Mouse (Mus musculus) kidney, adult 18-20 months (tissue): Measurements from ENCODE around the gene Tceal1.
A peak's percentile ranks its signal among the peaks of the same experiment; 100 is the strongest.
"Not testable (repeated sequence)": the region's sequence is repeated elsewhere in the genome, so short reads cannot be mapped to it uniquely, and the experiment has no call there.

Source experiments
- DNase-seq: peaks from one replicate; pipeline ENCODE4 v3.0.0; 2021

Tceal1 gene

GRCm38 (mm10) chrX:136707446-136708167 lies at the start of gene Tceal1:
Gene Tceal1, plus strand, starts transcription at chrX:136707982.
- peak; percentile 58 for DNase-seq

GRCm38 (mm10) chrX:136666281-136666706 lies 41.5 kb upstream of the Tceal1 start:
- DNase-seq = no peak

GRCm38 (mm10) chrX:136666762-136667464 lies 40.9 kb upstream of the Tceal1 start:
- DNase-seq = not testable (repeated sequence)

- no peak for DNase-seq
Observed at GRCm38 (mm10) chrX:136668794-136669193, 39.0 kb upstream of the Tceal1 start.

- DNase-seq = no peak
Observed at GRCm38 (mm10) chrX:136680989-136681388, 26.8 kb upstream of the Tceal1 start.

GRCm38 (mm10) chrX:136691606-136692293 lies 16.0 kb upstream of the Tceal1 start:
- not testable (repeated sequence) for DNase-seq

- no peak for DNase-seq
Observed at GRCm38 (mm10) chrX:136692294-136692675, 15.5 kb upstream of the Tceal1 start.

- no peak for DNase-seq
Observed at GRCm38 (mm10) chrX:136693196-136693595, 14.6 kb upstream of the Tceal1 start.

- DNase-seq = peak; percentile 18
Observed at GRCm38 (mm10) chrX:136708168-136708681, 443 bp downstream of the Tceal1 start.

- DNase-seq = no peak
Observed at GRCm38 (mm10) chrX:136708782-136709181, 1.0 kb downstream of the Tceal1 start.

- not testable (repeated sequence) for DNase-seq
Observed at GRCm38 (mm10) chrX:136714742-136715474, 7.1 kb downstream of the Tceal1 start.

- no peak for DNase-seq
Observed at GRCm38 (mm10) chrX:136732016-136732415, 24.2 kb downstream of the Tceal1 start.

- no peak for DNase-seq
Observed at GRCm38 (mm10) chrX:136740087-136740790, 32.5 kb downstream of the Tceal1 start.

GRCm38 (mm10) chrX:136740791-136741650 lies 33.2 kb downstream of the Tceal1 start:
- peak; percentile 87 for DNase-seq

- peak; percentile 83 for DNase-seq
Observed at GRCm38 (mm10) chrX:136741651-136742201, 33.9 kb downstream of the Tceal1 start.

- DNase-seq = no peak
Observed at GRCm38 (mm10) chrX:136742241-136742640, 34.5 kb downstream of the Tceal1 start.

GRCm38 (mm10) chrX:136742661-136743103 lies 34.9 kb downstream of the Tceal1 start:
- DNase-seq = peak; percentile 51

GRCm38 (mm10) chrX:136743459-136743858 lies 35.7 kb downstream of the Tceal1 start, which contains the start of gene Morf4l2:
Gene Morf4l2, minus strand, starts transcription at chrX:136743690.
- DNase-seq = no peak

- no peak for DNase-seq
Observed at GRCm38 (mm10) chrX:136744663-136745062, 36.9 kb downstream of the Tceal1 start.

GRCm38 (mm10) chrX:136749329-136749728 lies 41.5 kb downstream of the Tceal1 start:
- DNase-seq = no peak
